Mouse (Mus musculus) megakaryocyte, embryonic 14.5 days (primary cell): ENCODE measurements around the gene Ptpru. TPM values are rescaled to one million over a fixed set of nuclear protein-coding genes. Genes with fewer than 3 reads are reported as not detected.
A peak's percentile ranks its signal among the peaks of the same experiment; 100 is the strongest.

Source experiments
- H3K27me3 ChIP-seq: replicated peaks from 2 replicates; pipeline ENCODE3; 2012; ENCODE audit warnings: inconsistent platforms
- H3K36me3 ChIP-seq: replicated peaks from 2 replicates; pipeline ENCODE3; 2012; ENCODE audit warnings: low read length, inconsistent platforms, mixed read lengths
- H3K4me1 ChIP-seq: 2 replicates; pipeline ENCODE4 v1.6.1; 2012; ENCODE audit warnings: inconsistent platforms
- H3K4me3 ChIP-seq: replicated peaks from 2 replicates; pipeline ENCODE3; 2012; ENCODE audit warnings: moderate library complexity, mild to moderate bottlenecking, inconsistent platforms
- H3K9me3 ChIP-seq: 2 replicates; pipeline ENCODE4 v1.6.1; 2012; ENCODE audit warnings: inconsistent platforms
- FLI1 ChIP-seq: IDR thresholded peaks from 2 replicates; pipeline ENCODE4 v1.6.1; 2012; ENCODE audit warnings: low read length, inconsistent platforms, mixed read lengths
- GATA1 ChIP-seq: IDR thresholded peaks from 3 replicates; pipeline ENCODE4 v1.6.1; 2012; ENCODE audit warnings: mixed read lengths, low read length, inconsistent platforms, borderline replicate concordance
- polyA plus RNA-seq: library from polyadenylated mRNA; stranded (reverse); fragments of >175 nt; gene quantifications from 2 replicates; pipeline ENCODE4 v1.2.3, GENCODE M21; 2012; ENCODE audit warnings: low replicate concordance; ENCODE audit not compliant: insufficient read depth

Ptpru gene
- 0.07 and 0.39 TPM in 2 replicates for polyA plus RNA-seq

- peak within 1 kb of the TSS; percentile 92 for H3K4me3 ChIP-seq
- H3K27me3 ChIP-seq = peaks cover 77% of the 10 kb centered on the region
- H3K9me3 ChIP-seq = no peaks in the 10 kb centered on the region
- peaks cover 34% of the 10 kb centered on the region for H3K4me1 ChIP-seq
- TF ChIP-seq GATA1 (no peak), FLI1 (no peak)
- H3K36me3 ChIP-seq = no peaks in the 10 kb centered on the region
Measured at GRCm38 (mm10) chr4:131837872-131838524, at the start of gene Ptpru. Gene Ptpru (minus strand): TSS chr4:131838288.

GRCm38 (mm10) chr4:131885376-131885775 lies 47.3 kb upstream of the Ptpru start:
- Histone ChIP-seq H3K27me3 (no peaks in the 10 kb centered on the region), H3K9me3 (no peaks in the 10 kb centered on the region), H3K4me1 (peaks cover 97% of the 10 kb centered on the region), H3K4me3 (no peak overlapping the region), H3K36me3 (peaks cover 67% of the 10 kb centered on the region)
- no peak for TF ChIP-seq GATA1
- no peak for TF ChIP-seq FLI1

DNA sequence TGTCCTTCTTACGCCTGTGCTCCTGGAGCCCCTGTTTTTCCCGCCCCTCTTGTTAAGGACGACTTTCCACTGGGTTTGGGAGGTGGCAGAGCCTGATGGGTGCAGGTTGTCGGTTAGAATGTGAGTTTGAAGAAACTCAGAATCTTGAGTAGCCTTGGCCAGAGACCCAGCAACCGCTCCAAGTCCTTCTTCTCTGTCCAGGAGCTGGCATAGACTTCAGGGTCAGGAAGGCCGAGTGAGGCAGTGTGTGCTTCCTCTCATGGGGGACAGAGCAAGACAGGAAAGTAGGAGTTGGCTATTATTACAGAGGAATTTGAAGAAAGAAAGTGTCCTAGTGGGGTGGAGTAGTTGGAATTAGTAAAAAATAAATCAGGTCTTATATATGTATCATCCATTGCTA lies 45.5 kb upstream of the Ptpru start:
- Histone ChIP-seq H3K4me1 (peaks cover 97% of the 10 kb centered on the region), H3K4me3 (no peak overlapping the region), H3K9me3 (no peaks in the 10 kb centered on the region), H3K36me3 (peaks cover 52% of the 10 kb centered on the region), H3K27me3 (no peaks in the 10 kb centered on the region)
- TF ChIP-seq GATA1 (no peak), FLI1 (no peak)

- Histone ChIP-seq H3K4me3 (peak overlapping the region; percentile 50), H3K9me3 (no peaks in the 10 kb centered on the region), H3K27me3 (no peaks in the 10 kb centered on the region), H3K36me3 (peaks cover 30% of the 10 kb centered on the region), H3K4me1 (peaks cover 96% of the 10 kb centered on the region)
- TF ChIP-seq FLI1 = no peak
- no peak for TF ChIP-seq GATA1
Measured at GRCm38 (mm10) chr4:131881306-131881705, 43.2 kb upstream of the Ptpru start.

DNA sequence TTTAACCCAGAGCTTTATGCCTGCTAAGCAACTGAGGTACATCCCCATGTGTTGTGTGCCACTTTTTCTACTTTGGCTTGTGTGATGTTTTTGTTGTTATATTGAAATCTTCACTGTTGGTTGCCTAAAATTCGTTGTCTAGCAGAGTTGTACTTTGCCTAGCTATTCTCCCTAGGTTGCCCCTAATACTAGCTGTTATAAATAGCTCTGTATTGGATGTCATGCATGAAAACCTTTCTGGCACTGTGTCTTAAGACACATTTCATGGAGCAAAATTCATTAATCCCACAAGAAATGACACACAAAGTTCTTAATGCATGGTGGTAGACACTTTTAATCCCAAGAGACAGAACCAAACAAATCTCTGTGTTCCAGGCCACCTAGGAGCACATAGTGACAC lies 41.6 kb upstream of the Ptpru start:
- H3K27me3 ChIP-seq = no peaks in the 10 kb centered on the region
- H3K4me3 ChIP-seq = no peak overlapping the region
- H3K36me3 ChIP-seq = peaks cover 14% of the 10 kb centered on the region
- peaks cover 95% of the 10 kb centered on the region for H3K4me1 ChIP-seq
- TF ChIP-seq GATA1 (no peak), FLI1 (no peak)
- H3K9me3 ChIP-seq = no peaks in the 10 kb centered on the region

- no peaks in the 10 kb centered on the region for H3K9me3 ChIP-seq
- no peaks in the 10 kb centered on the region for H3K36me3 ChIP-seq
- TF ChIP-seq GATA1 (no peak), FLI1 (no peak)
- no peak overlapping the region for H3K4me3 ChIP-seq
- no peaks in the 10 kb centered on the region for H3K27me3 ChIP-seq
- peaks cover 74% of the 10 kb centered on the region for H3K4me1 ChIP-seq
Measured at GRCm38 (mm10) chr4:131876836-131877235, 38.7 kb upstream of the Ptpru start.

DNA sequence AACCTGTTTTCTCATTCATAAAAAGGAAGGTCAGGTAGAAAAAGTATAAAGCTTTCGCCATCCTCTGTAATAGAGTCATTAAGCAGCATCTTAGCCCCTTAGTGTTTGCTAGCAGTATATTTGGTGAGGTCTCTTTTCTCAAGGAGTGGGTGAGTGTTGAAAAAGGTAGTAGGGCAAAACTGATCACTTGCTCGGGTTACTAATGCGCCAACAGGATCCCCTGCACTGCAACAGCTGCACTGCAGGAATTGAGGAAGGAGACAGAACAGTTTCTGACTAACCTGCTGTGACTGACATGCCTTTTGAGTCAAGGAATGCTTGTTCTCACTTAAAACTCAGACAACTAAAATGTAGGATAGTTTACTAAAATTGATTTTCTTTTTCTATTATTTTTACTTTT lies 37.2 kb upstream of the Ptpru start:
- Histone ChIP-seq H3K36me3 (no peaks in the 10 kb centered on the region), H3K27me3 (no peaks in the 10 kb centered on the region), H3K9me3 (no peaks in the 10 kb centered on the region), H3K4me1 (peaks cover 67% of the 10 kb centered on the region), H3K4me3 (peak overlapping the region; percentile 95)
- TF ChIP-seq GATA1 = no peak
- no peak for TF ChIP-seq FLI1

- H3K27me3 ChIP-seq = no peaks in the 10 kb centered on the region
- no peaks in the 10 kb centered on the region for H3K9me3 ChIP-seq
- H3K4me3 ChIP-seq = peak overlapping the region; percentile 95
- peaks cover 2% of the 10 kb centered on the region for H3K36me3 ChIP-seq
- no peak for TF ChIP-seq FLI1
- TF ChIP-seq GATA1 = no peak
- peaks cover 67% of the 10 kb centered on the region for H3K4me1 ChIP-seq
Measured at GRCm38 (mm10) chr4:131874567-131874966, 36.5 kb upstream of the Ptpru start.

- Histone ChIP-seq H3K4me3 (peak overlapping the region; percentile 95), H3K36me3 (peaks cover 7% of the 10 kb centered on the region), H3K4me1 (peaks cover 67% of the 10 kb centered on the region), H3K9me3 (no peaks in the 10 kb centered on the region), H3K27me3 (no peaks in the 10 kb centered on the region)
- TF ChIP-seq FLI1 (no peak), GATA1 (peak; percentile 41; the same call in 1 of the 3 replicates)
Measured at GRCm38 (mm10) chr4:131874169-131874536, 36.1 kb upstream of the Ptpru start.

DNA sequence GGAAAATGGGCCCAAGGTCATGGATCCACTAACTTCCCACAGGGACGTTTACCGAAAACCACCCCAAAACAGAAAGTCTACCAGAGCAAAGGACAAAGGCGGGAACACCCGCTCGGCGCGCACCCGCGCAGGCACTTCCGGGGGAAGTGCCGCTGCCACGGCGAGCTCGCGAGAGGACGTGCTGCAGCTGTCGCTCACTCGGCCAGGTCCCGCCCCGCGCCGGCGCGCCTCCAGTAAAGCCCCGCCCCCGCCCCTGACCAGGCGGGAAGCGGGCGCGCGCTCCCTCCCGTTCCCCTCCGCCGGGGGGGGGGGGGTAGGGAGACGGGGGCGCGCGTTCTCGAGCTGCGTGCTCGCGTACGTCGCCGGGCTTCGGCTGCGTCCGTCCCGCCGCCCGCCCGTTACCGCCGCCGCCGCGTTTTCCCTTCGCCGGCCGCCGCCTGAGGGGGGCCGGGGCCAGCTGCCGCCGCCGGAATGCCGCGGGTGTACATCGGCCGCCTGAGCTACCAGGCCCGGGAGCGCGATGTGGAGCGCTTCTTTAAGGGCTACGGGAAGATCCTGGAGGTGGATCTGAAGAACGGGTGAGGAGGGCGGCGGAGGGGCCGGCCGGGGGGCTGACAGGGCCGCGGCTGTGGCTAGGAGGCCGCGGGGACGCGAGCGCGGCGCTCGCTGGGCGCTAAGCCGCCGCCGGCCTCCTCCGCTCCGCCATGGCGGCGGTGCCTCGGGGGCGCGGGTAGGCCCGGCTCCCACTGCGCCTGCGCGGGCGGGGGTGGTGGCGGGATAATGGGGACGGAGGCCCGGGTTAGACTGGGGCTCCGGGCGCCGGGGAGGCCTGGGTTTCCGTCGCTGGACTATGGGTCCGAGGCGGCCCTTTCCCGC lies 35.4 kb upstream of the Ptpru start, which contains the start of gene Srsf4:
Srsf4 (plus strand) TSS at position 325 of the 876 bp plus-strand sequence.
- no peak for TF ChIP-seq GATA1
- peak; percentile 84; the same call in 1 of the 2 replicates for TF ChIP-seq FLI1
- Histone ChIP-seq H3K27me3 (no peaks in the 10 kb centered on the region), H3K36me3 (peaks cover 11% of the 10 kb centered on the region), H3K4me1 (peaks cover 67% of the 10 kb centered on the region), H3K4me3 (peak within 1 kb of the TSS; percentile 95), H3K9me3 (no peaks in the 10 kb centered on the region)
